Mouse (Mus musculus) regulatory T cell (primary cell): ENCODE data around the gene Abca7.
"Not testable (repeated sequence)": the region's sequence is repeated elsewhere in the genome, so short reads cannot be mapped to it uniquely, and the experiment has no call there.

Experiments
- in situ Hi-C: fragments of 300-600 bp; cut with MboI, MseI; formaldehyde crosslinking; loops from one replicate; pipeline ENCODE4 v1.15.1; 2025; ENCODE audit warnings: high pct_unique_total_duplicates

The Abca7 gene

GRCm38 (mm10) chr10:79996272-79997033 lies at the start of gene Abca7:
Gene Abca7, plus strand, starts transcription at chr10:79996494.
- in situ Hi-C loops, result no loop called here

GRCm38 (mm10) chr10:79946752-79947322 lies 49.5 kb upstream of the Abca7 start:
- in situ Hi-C loops, result no loop called here

- in situ Hi-C loops, result no loop called here
Measured at GRCm38 (mm10) chr10:79947502-79947901, 48.8 kb upstream of the Abca7 start.

GRCm38 (mm10) chr10:79949873-79950272 lies 46.4 kb upstream of the Abca7 start:
- in situ Hi-C loops, result no loop called here

GRCm38 (mm10) chr10:79950661-79951060 lies 45.6 kb upstream of the Abca7 start:
- in situ Hi-C loops, result no loop called here

- in situ Hi-C loops, result no loop called here
Measured at GRCm38 (mm10) chr10:79953946-79954345, 42.3 kb upstream of the Abca7 start.

- in situ Hi-C loops, result no loop called here
Measured at GRCm38 (mm10) chr10:79955691-79956090, 40.6 kb upstream of the Abca7 start.

GRCm38 (mm10) chr10:79956643-79957154 lies 39.6 kb upstream of the Abca7 start:
- in situ Hi-C loops, result no loop called here

GRCm38 (mm10) chr10:79958140-79958816 lies 38.0 kb upstream of the Abca7 start:
- in situ Hi-C loops, result no loop called here

GRCm38 (mm10) chr10:79959412-79959811 lies 36.9 kb upstream of the Abca7 start:
- in situ Hi-C loops, result not testable (repeated sequence)

- in situ Hi-C loops, result no loop called here
Measured at GRCm38 (mm10) chr10:79959847-79960601, 36.3 kb upstream of the Abca7 start, which contains the start of gene Wdr18. Gene Wdr18, plus strand, starts transcription at chr10:79960152.

- in situ Hi-C loops, result no loop called here
Measured at GRCm38 (mm10) chr10:79960671-79961294, 35.5 kb upstream of the Abca7 start.

GRCm38 (mm10) chr10:79964727-79965126 lies 31.6 kb upstream of the Abca7 start:
- in situ Hi-C loops, result no loop called here

GRCm38 (mm10) chr10:79965325-79965724 lies 31.0 kb upstream of the Abca7 start:
- in situ Hi-C loops, result no loop called here

GRCm38 (mm10) chr10:79966886-79967400 lies 29.4 kb upstream of the Abca7 start:
- in situ Hi-C loops, result no loop called here

GRCm38 (mm10) chr10:79968181-79968580 lies 28.1 kb upstream of the Abca7 start:
- in situ Hi-C loops, result no loop called here

- in situ Hi-C loops, result no loop called here
Measured at GRCm38 (mm10) chr10:79969124-79969568, 27.1 kb upstream of the Abca7 start.

GRCm38 (mm10) chr10:79970415-79971182 lies 25.7 kb upstream of the Abca7 start, which contains the start of gene Grin3b:
Gene Grin3b, plus strand, starts transcription at chr10:79970715.
- in situ Hi-C loops, result no loop called here

GRCm38 (mm10) chr10:79971183-79971497 lies 25.2 kb upstream of the Abca7 start:
- in situ Hi-C loops, result no loop called here

- in situ Hi-C loops, result no loop called here
Measured at GRCm38 (mm10) chr10:79972831-79973230, 23.5 kb upstream of the Abca7 start.
